Mouse (Mus musculus) G1E-ER4 (cell line): Measurements from ENCODE around the gene Sftpd. TPM values are rescaled to one million over a fixed set of nuclear protein-coding genes. Genes with fewer than 3 reads are reported as not detected.

Experiments
- GATA1 ChIP-seq: IDR thresholded peaks from one replicate; pipeline ENCODE4 v1.8.0; 2012; ENCODE audit warnings: low read length, inconsistent platforms
- polyA plus RNA-seq: library from polyadenylated mRNA; stranded (reverse); fragments of >175 nt; gene quantifications from 2 replicates; pipeline ENCODE4 v1.2.3, GENCODE M21; 2012

The Sftpd gene
- not detected in 2 replicates for polyA plus RNA-seq

GRCm38 (mm10) chr14:41185059-41185821, at the start of gene Sftpd:
Sftpd (minus strand) TSS chr14:41185149.
- TF ChIP-seq GATA1 = no peak

DNA sequence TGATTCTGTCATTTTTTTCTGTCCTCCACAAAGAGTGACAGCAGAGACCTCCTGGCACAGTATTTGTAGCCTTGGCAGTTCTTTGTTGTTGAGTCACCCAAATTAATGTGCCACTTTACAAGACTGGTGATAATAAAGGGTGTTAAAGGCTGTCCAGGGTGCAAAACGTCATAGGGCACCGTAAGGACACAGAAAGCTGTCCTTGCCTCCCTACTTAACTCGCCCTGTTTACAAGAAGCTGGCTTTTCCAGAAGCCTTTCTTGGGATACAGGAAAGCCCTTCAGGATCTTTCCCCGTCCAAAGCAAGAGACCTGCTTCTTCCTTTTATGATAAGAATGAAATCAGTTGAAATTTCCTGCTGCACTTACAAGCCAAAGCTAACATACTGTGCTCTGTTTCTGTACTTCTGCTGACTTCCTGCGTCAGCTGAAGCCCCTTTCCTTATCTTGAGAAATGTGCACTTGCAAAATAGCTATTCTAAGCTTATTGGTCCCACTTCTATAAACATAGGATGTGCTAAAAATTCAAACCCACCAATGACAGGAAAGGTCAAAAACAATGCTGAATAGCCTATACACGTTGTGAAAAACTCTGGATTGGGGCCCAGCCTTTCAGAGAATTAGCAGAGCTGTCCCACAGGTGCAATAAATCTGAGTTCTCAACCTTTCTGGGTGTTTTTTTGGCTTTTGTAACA, 13.2 kb upstream of the Sftpd start:
- TF ChIP-seq GATA1 = no peak

- TF ChIP-seq GATA1 = no peak
Measured at GRCm38 (mm10) chr14:41189496-41189895, 4.5 kb upstream of the Sftpd start.

DNA sequence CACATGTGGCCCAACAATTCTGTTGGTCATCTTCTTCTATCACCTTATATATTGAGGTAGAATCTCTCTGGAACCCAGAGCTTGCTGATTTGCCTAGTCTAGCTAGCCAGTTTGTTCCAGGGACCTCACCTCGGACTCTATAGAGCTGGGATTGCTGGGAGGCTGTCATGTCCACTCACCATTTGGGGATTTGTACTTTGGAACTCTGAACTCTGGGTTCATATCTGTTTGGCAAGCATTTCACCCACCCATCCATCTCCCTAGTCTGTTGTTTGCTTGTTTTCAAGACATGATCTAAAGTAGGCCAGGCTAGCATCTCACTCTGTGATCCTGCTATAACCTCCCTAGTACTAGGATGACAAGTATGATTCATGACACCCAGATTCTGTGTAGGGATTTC, 10.1 kb downstream of the Sftpd start:
- no peak for TF ChIP-seq GATA1

- TF ChIP-seq GATA1 = no peak
Measured at GRCm38 (mm10) chr14:41170514-41170913, 14.4 kb downstream of the Sftpd start.

GRCm38 (mm10) chr14:41168567-41168966, 16.4 kb downstream of the Sftpd start:
- TF ChIP-seq GATA1 = no peak

- no peak for TF ChIP-seq GATA1
Measured at GRCm38 (mm10) chr14:41167278-41167677, 17.7 kb downstream of the Sftpd start.

DNA sequence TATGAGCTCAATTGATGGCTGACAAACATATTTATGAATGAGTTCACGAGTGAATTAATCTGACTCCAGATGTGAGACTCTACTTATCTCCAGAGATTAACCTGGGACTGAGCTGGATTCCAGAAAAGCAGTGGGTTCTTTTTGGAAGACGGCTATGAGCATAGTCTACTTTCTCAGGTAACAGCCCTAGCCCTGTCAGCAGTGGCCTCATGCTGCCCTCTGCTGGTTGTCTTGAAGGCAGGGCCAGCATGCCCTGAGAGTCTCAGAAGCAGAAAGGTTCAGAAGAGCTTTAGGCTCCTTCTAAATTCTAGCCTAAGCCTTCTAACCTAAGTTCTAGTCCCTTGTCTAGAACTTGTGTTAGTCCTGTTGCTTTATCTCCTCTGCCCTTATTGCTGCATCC, 22.3 kb downstream of the Sftpd start:
- TF ChIP-seq GATA1 = no peak

DNA sequence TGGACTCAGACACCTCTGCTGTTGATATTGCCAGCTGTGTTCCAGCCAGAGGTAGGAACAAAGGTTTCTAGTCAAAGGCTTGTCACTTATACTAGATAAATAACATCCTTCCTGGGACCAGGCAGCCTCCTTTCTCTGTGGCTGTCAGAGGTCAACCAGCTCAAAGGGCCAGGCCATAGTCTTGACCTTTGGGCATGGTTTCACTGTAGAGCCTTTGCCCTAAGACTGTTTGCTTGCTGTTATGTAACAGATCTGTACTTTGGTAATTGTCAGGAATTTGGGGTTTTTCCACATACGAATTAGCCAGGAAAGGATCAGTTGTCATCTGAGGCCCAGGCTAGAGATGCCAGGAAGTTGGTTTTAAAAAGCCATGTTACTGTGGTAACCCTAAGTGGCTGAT, 24.2 kb downstream of the Sftpd start:
- TF ChIP-seq GATA1 = no peak

- TF ChIP-seq GATA1 = no peak
Measured at GRCm38 (mm10) chr14:41160076-41160475, 24.9 kb downstream of the Sftpd start.

GRCm38 (mm10) chr14:41151220-41151898, 33.6 kb downstream of the Sftpd start, which contains the start of gene Mbl1:
Mbl1 (plus strand) TSS chr14:41151458.
- TF ChIP-seq GATA1 = no peak

- TF ChIP-seq GATA1 = no peak
Measured at GRCm38 (mm10) chr14:41147356-41147755, 37.6 kb downstream of the Sftpd start.

DNA sequence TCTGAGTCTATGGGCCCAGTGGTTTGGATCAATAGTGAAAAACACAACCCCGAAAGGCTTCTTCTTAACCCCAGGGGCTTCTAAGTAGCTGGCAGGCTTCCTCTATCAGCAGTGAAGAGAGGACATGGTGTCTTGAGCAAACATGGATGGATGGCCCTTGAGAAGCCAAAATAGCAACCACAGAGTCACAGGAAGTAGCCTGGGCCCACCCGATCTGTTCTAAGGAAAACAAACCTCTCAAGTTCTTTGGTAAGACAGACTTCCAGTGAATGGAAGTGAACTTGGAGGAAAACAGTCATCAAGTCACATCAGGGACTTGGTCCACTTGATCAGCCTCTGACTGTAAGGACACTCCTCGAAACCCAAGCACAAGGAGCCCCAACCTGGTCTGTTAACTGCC, 38.0 kb downstream of the Sftpd start:
- no peak for TF ChIP-seq GATA1

- no peak for TF ChIP-seq GATA1
Measured at GRCm38 (mm10) chr14:41146035-41146434, 38.9 kb downstream of the Sftpd start.

- TF ChIP-seq GATA1 = no peak
Measured at GRCm38 (mm10) chr14:41140686-41141085, 44.3 kb downstream of the Sftpd start.

DNA sequence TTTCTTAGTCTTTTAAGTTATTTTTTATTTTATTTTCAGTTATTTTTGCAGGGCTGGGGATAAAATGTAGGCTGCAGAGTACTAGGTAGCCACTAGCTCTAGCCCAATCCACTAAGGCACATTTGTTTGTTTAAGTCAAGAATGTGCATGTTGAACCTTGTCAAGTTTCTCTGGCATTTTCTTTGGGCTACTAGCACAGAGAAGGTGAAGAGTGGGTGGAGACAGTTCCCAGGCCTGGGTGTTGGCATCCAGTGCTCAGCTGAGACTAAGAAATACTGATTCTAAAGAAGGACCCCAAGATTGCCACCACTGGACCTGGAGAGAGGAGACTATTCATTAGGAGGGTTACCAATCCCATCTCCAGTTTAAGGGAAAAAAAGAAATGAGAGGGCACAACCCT, 47.9 kb downstream of the Sftpd start:
- TF ChIP-seq GATA1 = no peak

DNA sequence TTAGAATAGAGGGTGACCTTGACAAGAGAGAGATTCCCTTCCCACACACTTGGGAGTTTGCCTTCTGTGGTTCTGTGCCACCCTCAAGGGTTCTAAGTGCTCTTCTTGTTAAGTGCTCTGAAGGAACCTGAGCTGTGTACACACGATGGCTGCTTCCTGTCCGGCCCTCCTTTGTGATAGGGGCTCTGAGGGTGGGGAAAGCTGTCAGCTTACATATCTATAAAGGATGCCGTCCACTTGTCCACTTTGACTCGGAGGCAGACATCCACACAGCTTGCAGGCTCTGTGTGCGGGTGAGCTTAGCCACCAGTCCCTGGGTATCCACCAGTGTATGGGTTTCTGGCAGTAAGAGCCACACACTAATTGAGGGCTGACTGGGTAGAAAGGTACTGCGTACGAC, 53.4 kb downstream of the Sftpd start, which contains the start of gene Sftpa1:
Gene Sftpa1 (plus strand): TSS at position 243 of the 400 bp plus-strand sequence.
- no peak for TF ChIP-seq GATA1
